Mouse (Mus musculus) C2C12 (cell line): ENCODE results near the gene Mroh2a.

Experiments
- CTCF ChIP-seq: IDR thresholded peaks from one replicate; pipeline ENCODE4 v1.5.1; 2011; ENCODE audit not compliant: control insufficient read depth, insufficient read depth, insufficient read length
- FOSL1 ChIP-seq: IDR thresholded peaks from one replicate; pipeline ENCODE4 v1.8.0; 2011; ENCODE audit warnings: mild to moderate bottlenecking, low read length; ENCODE audit not compliant: poor library complexity, insufficient read depth, severe bottlenecking
- MAX ChIP-seq: IDR thresholded peaks from one replicate; pipeline ENCODE4 v1.6.1; 2011; ENCODE audit warnings: mild to moderate bottlenecking, control low read depth

GRCm38 (mm10) chr1:88229566-88229965 is 2.8 kb downstream of the Mroh2a start:
- TF ChIP-seq CTCF: no peak
- TF ChIP-seq MAX: no peak
- no peak for TF ChIP-seq FOSL1
